Mouse (Mus musculus) hindbrain, embryonic 11.5 days (tissue): ENCODE results near the gene Gm10053. TPM values are rescaled to one million over a fixed set of nuclear protein-coding genes. Genes with fewer than 3 reads are reported as not detected.

Experiments used
- ATAC-seq: fragments of 200-750 bp; cut with Nextera tagmentation; 2 replicates; pipeline ENCODE4 v1.8.0; 2017; ENCODE audit warnings: mild to moderate bottlenecking, moderate TSS enrichment, moderate library complexity; ENCODE audit not compliant: low FRiP score
- DNase-seq: peaks from one replicate; pipeline ENCODE4 v3.0.0-alpha.2; 2015; ENCODE audit warnings: low spot score
- H3K27ac ChIP-seq: fragments of 300-500 bp; sonication (generic); 2 replicates; pipeline ENCODE4 v1.5.1; 2014; ENCODE audit warnings: mild to moderate bottlenecking, low read depth, low read length
- H3K27me3 ChIP-seq: fragments of 300-500 bp; sonication (generic); 2 replicates; pipeline ENCODE4 v1.6.1; 2014; ENCODE audit warnings: mild to moderate bottlenecking, low read length, moderate library complexity, mixed read lengths; ENCODE audit not compliant: control insufficient read depth, insufficient read depth
- H3K36me3 ChIP-seq: fragments of 300-500 bp; sonication (generic); 2 replicates; pipeline ENCODE4 v1.6.1; 2014; ENCODE audit warnings: mild to moderate bottlenecking, low read length, moderate library complexity, mixed read lengths; ENCODE audit not compliant: control insufficient read depth, insufficient read depth
- H3K4me1 ChIP-seq: fragments of 300-500 bp; sonication (generic); replicated peaks from 2 replicates; pipeline ENCODE4 v1.6.1; 2014; ENCODE audit warnings: low read length, mixed read lengths; ENCODE audit not compliant: control insufficient read depth, insufficient read depth
- H3K4me2 ChIP-seq: fragments of 300-500 bp; sonication (generic); replicated peaks from 2 replicates; pipeline ENCODE4 v1.6.1; 2014; ENCODE audit warnings: mild to moderate bottlenecking, low read depth, low read length
- H3K4me3 ChIP-seq: fragments of 300-500 bp; sonication (generic); 2 replicates; pipeline ENCODE4 v1.5.1; 2014; ENCODE audit warnings: low read depth, low read length
- H3K9ac ChIP-seq: fragments of 300-500 bp; sonication (generic); 2 replicates; pipeline ENCODE4 v1.6.1; 2014; ENCODE audit warnings: low read depth, low read length
- H3K9me3 ChIP-seq: fragments of 300-500 bp; sonication (generic); 2 replicates; pipeline ENCODE4 v1.6.1; 2016; ENCODE audit warnings: low read length; ENCODE audit not compliant: control insufficient read depth
- WGBS: fragments of 180-500 bp; shearing (Covaris S2); extraction: QIAGEN DNeasy Blood & Tissue Kit; methylation state at CpG from one replicate; pipeline ENCODE4 v1.1.7; 2014; 5-methylcytosine and 5-hydroxymethylcytosine counted together
- polyA plus RNA-seq: library from polyadenylated mRNA; unstranded; fragments of >200 nt; fragmentation: Nextera tagmentation; extraction: Ambion mirVana; gene quantifications from 2 replicates; pipeline ENCODE4 v1.2.1, GENCODE M21; 2014

The Gm10053 gene
- polyA plus RNA-seq, 1 experiment from 2014 or later = 244 TPM

- Histone ChIP-seq H3K4me3 (no peak overlapping the region), H3K27ac (no peak overlapping the region), H3K4me2 (no peak overlapping the region), H3K9me3 (no peaks in the 10 kb centered on the region), H3K4me1 (no peaks in the 10 kb centered on the region), H3K27me3 (peaks cover 5% of the 10 kb centered on the region), H3K36me3 (no peaks in the 10 kb centered on the region), H3K9ac (no peak overlapping the region)
- 96% methylated on average over 4 of the region's 6 CpGs for WGBS
- ATAC-seq (no peak), DNase-seq (no peak)
Observed at GRCm38 (mm10) chr19:24907655-24908054, 32.2 kb downstream of the Gm10053 start.

- DNase-seq (no peak), ATAC-seq (no peak)
- H3K4me1 ChIP-seq = no peaks in the 10 kb centered on the region
- 85% methylated on average over 3 of the region's 3 CpGs for WGBS
- H3K4me2 ChIP-seq = no peak overlapping the region
- no peak overlapping the region for H3K9ac ChIP-seq
- H3K27me3 ChIP-seq = no peaks in the 10 kb centered on the region
- H3K36me3 ChIP-seq = no peaks in the 10 kb centered on the region
- H3K4me3 ChIP-seq = no peak overlapping the region
- H3K27ac ChIP-seq = no peak overlapping the region
- H3K9me3 ChIP-seq = no peaks in the 10 kb centered on the region
Observed at GRCm38 (mm10) chr19:24908385-24909155, 33.1 kb downstream of the Gm10053 start.

- ATAC-seq (no peak), DNase-seq (no peak)
- Histone ChIP-seq H3K4me1 (no peaks in the 10 kb centered on the region), H3K36me3 (no peaks in the 10 kb centered on the region), H3K27me3 (no peaks in the 10 kb centered on the region), H3K27ac (no peak overlapping the region), H3K9me3 (no peaks in the 10 kb centered on the region), H3K4me2 (no peak overlapping the region), H3K9ac (no peak overlapping the region), H3K4me3 (no peak overlapping the region)
- 91% methylated on average over 5 of the region's 5 CpGs for WGBS
Observed at GRCm38 (mm10) chr19:24920866-24921265, 45.4 kb downstream of the Gm10053 start.

Other genes with a start within 250 kb of the Gm10053 start
- 0.57 and 0.88 TPM in 2 replicates for gene Tmem252, start 201.7 kb upstream of the Gm10053 start, polyA plus RNA-seq
- 0.81 and 1.2 TPM in 2 replicates for gene Pgm5, start 13.8 kb upstream of the Gm10053 start, polyA plus RNA-seq
- gene Foxd4, start 25.5 kb downstream of the Gm10053 start, polyA plus RNA-seq = 0.14 and 0.20 TPM in 2 replicates
- 24.9 and 25.3 TPM in 2 replicates for gene Cbwd1, start 85.9 kb downstream of the Gm10053 start, polyA plus RNA-seq
- 0.70 and 4.1 TPM in 2 replicates for gene Dock8, start 123.8 kb downstream of the Gm10053 start, polyA plus RNA-seq